Mouse (Mus musculus) c-Kit-positive CD71-positive TER-119-negative erythroid progenitor cells, embryonic 14.5 days (primary cell): ENCODE data around the gene Klf9.
"Not testable (repeated sequence)": the region's sequence is repeated elsewhere in the genome, so short reads cannot be mapped to it uniquely, and the experiment has no call there.

Experiments used
- DNase-seq: peaks from one replicate; pipeline ENCODE4 v3.0.0-alpha.2; 2013; ENCODE audit warnings: low read depth

Klf9 gene

GRCm38 (mm10) chr19:23141391-23142281 is 610 bp downstream of the Klf9 start:
- DNase-seq: no peak

- DNase-seq: no peak
Measured at GRCm38 (mm10) chr19:23142427-23143073, 1.5 kb downstream of the Klf9 start.

- no peak for DNase-seq
Measured at GRCm38 (mm10) chr19:23143074-23143445, 2.0 kb downstream of the Klf9 start.

DNA sequence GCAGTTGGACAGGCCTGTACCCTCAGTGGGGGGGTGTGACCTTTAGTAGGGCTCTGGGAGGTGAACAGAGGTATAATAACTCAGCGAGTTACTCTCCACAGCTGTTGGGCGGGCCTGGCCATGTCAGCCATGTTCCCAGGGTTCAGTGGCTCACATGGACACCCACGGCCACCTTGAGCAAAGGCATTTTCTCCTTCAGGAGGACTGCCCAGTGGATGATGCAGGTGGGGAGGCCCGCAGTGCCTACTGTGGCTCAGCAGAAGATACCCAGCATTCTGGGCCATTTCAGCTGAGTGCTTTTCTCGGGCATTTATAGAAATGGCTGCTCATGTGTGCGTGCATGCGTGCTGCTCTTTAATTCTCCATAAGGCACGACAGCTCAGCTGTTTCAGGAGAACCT is 2.5 kb downstream of the Klf9 start:
- no peak for DNase-seq

GRCm38 (mm10) chr19:23144031-23144430 is 3.0 kb downstream of the Klf9 start:
- DNase-seq: no peak

- DNase-seq: no peak
Measured at GRCm38 (mm10) chr19:23145146-23145545, 4.1 kb downstream of the Klf9 start.

DNA sequence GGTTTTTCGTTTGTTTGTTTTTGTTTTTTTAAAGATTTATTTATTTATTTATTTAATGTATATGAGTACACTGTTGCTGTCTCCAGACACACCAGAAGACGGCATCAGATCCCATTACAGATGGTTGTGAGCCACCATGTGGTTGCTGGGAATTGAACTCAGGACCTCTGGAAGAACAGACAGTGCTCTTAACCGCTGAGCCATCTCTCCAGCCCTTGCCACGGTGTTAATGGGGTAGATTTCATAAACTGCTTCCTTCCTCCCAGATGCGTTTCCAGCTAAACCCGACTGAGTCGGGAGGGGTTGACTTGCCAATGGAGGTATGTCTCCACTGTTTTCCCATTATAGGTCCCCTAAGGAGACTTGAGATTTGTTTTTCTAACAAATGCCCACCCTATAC is 4.5 kb downstream of the Klf9 start:
- DNase-seq: not testable (repeated sequence)

DNA sequence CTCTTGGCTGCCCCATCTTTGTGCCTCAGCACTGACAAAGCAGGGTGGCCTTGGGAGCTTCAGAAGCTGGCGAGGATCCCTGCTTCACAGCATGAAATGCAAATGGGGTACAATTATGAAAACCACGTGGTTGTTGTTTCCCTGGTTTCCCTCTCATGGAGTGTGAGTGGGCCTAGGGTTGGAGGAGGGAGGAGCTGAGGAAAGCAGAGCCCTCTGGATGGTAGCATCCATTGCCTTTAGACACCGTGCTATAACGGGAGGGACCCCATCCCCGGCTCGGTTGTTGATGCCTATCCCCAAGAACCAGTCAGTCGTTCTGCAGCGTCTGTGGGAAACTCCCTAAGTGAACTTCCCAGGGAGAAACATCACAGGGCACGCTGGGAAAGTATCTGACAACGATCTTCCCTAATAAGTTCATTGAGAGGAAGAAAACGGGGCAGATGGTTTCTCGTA is 5.4 kb downstream of the Klf9 start:
- DNase-seq: no peak

GRCm38 (mm10) chr19:23147026-23147966 is 6.3 kb downstream of the Klf9 start:
- no peak for DNase-seq

- no peak for DNase-seq
Measured at GRCm38 (mm10) chr19:23149465-23150410, 8.7 kb downstream of the Klf9 start.

- DNase-seq: no peak
Measured at GRCm38 (mm10) chr19:23150556-23151265, 9.7 kb downstream of the Klf9 start.

GRCm38 (mm10) chr19:23151651-23152070 is 10.6 kb downstream of the Klf9 start:
- no peak for DNase-seq

GRCm38 (mm10) chr19:23152201-23152640 is 11.2 kb downstream of the Klf9 start:
- no peak for DNase-seq

GRCm38 (mm10) chr19:23152771-23153605 is 12.0 kb downstream of the Klf9 start:
- DNase-seq: no peak

- no peak for DNase-seq
Measured at GRCm38 (mm10) chr19:23153606-23154127, 12.6 kb downstream of the Klf9 start.

DNA sequence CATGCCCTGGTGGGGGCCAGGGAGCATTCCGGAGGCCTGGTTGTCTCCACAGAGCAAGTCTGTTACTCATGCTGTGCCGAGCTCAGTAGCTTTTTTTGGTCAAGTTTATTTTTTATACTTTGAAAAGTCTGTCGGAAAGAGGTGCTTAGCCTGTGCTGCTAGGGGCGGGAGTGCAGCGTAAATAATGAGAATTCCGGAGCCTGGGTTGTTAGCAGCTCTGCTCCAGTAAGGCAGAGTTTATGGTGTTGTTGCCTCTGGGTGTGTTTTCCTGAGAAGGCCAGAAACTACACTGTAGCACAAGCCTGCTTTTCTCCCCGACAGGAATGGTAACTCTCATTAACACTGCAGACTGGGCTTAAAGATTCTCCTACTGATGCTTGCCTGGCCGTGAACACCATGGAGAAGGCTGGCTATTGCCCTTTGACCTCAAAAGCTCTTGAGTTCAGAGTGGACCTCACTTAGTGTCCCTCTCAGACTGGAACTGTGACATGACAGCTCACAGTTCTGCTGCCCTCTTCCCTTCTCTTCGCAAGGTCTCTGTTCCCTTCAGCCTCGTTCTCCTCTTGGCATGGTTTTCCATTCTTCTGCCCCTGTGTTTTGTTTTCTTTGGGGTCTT is 18.9 kb downstream of the Klf9 start:
- no peak for DNase-seq

DNA sequence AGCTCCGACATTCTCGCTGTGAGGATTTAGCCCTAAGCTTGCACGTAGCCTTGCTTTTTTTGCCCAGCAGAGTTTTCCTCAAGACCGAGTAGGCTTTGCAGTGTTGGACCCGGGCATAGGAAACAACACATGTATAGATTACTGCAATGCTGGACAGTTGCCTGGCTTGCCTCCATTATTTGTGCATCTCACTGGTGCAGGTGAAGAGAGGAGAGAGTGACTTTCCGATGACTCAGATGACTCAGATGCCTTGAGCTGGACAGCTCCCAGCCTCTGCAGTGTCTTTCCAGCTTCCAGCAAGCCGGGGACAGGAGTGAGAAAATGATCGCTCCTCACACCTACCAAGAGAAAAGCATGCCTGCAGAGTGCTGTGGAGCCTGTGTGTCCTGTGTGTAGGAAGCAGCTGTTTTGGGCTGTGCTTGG is 21.4 kb downstream of the Klf9 start:
- DNase-seq: no peak

DNA sequence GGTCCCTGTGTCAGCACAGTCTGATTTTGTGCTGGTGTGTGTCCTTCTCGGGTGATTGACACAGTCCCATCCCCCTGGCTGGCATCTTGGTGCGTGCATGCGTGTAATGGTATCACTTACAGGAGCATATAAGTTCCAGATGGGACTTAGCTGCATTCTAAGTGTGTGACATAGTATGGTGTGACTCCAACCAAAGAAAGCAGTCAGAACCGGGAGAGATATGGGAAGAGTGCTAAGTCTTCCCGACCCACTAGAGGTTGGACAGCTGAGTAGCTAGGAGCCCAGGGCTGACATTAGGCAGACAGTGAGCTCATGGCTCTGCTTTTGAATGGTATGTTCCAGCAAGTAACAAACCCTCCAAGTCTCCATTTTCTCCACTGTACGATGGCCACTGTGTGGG is 21.9 kb downstream of the Klf9 start:
- DNase-seq: no peak

- DNase-seq: no peak
Measured at GRCm38 (mm10) chr19:23163361-23163760, 22.3 kb downstream of the Klf9 start.
